ENCODE assay signal across 19 mouse cellular contexts in genomic region chr19:28516487-28516886, GRCm38 (mm10).
"Had no signal": no experiment of that assay in that cellular context is flagged by ENCODE, and none has a peak within 500 bp of the region (broad histone marks: within the 10 kb centered on the region; RNA-seq: fewer than 3 reads in every experiment).

No protein-coding gene starts in this region.

- H3K9me3 ChIP-seq: limb, embryonic 10.5 days; limb, embryonic 13.5 days; liver, embryonic 13.5 days; stomach, embryonic 15.5 days had no signal

- DNase-seq: kidney, adult 2 months; kidney, postnatal 25 days; layer of hippocampus, adult 9-11 months; liver, embryonic 13.5 days; lung, adult 2 months; lung, postnatal 14 days; lung, postnatal 4 days; midbrain, embryonic 14.5 days; right cerebral cortex, postnatal 25 days; spleen, adult 18-20 months; thymus, adult 2 months; thymus, postnatal 14 days had no signal

- ATAC-seq: intestine, postnatal 0 days had no signal

- H3K27me3 ChIP-seq: limb, embryonic 13.5 days; liver, embryonic 13.5 days; stomach, embryonic 15.5 days had no signal

- H3K27ac ChIP-seq: kidney, postnatal 0 days; layer of hippocampus, adult 2 months; limb, embryonic 10.5 days; limb, embryonic 13.5 days; liver, embryonic 13.5 days had no signal

- H3K9ac ChIP-seq: limb, embryonic 13.5 days; liver, embryonic 13.5 days; stomach, embryonic 15.5 days had no signal

- H3K36me3 ChIP-seq: limb, embryonic 10.5 days; limb, embryonic 13.5 days; liver, embryonic 13.5 days; stomach, embryonic 15.5 days had no signal

- H3K4me2 ChIP-seq: limb, embryonic 13.5 days; liver, embryonic 13.5 days; midbrain, embryonic 11.5 days; stomach, embryonic 15.5 days had no signal

- H3K4me1 ChIP-seq: liver, embryonic 13.5 days had no signal

- H3K4me3 ChIP-seq: layer of hippocampus, adult 2 months; limb, embryonic 10.5 days; limb, embryonic 13.5 days; liver, embryonic 13.5 days; stomach, embryonic 15.5 days had no signal
